Mouse (Mus musculus) heart, postnatal 0 days (tissue): ENCODE measurements at regions not wholly inside any gene's neighbourhood (a gene's known extent, or its start where the extent isn't known, plus 50 kb on each side); places are given as distances from the start of the nearest gene placed in this dataset.

Experiments
- CTCF ChIP-seq: IDR thresholded peaks from 2 replicates; pipeline ENCODE4 v1.5.1; 2016; ENCODE audit warnings: antibody characterized with exemption, control low read depth, low read depth
- EP300 ChIP-seq: IDR thresholded peaks from 2 replicates; pipeline ENCODE4 v1.6.1; 2016; ENCODE audit warnings: antibody characterized with exemption, low read depth

- no peak for TF ChIP-seq CTCF
- no peak for TF ChIP-seq EP300
These were observed 85.3 kb upstream of the 4933412E24Rik start for GRCm38 (mm10) chr15:60101485-60102280.
